Comparison of ENCODE assay signal across 10 mouse cellular contexts in the genomic region with DNA sequence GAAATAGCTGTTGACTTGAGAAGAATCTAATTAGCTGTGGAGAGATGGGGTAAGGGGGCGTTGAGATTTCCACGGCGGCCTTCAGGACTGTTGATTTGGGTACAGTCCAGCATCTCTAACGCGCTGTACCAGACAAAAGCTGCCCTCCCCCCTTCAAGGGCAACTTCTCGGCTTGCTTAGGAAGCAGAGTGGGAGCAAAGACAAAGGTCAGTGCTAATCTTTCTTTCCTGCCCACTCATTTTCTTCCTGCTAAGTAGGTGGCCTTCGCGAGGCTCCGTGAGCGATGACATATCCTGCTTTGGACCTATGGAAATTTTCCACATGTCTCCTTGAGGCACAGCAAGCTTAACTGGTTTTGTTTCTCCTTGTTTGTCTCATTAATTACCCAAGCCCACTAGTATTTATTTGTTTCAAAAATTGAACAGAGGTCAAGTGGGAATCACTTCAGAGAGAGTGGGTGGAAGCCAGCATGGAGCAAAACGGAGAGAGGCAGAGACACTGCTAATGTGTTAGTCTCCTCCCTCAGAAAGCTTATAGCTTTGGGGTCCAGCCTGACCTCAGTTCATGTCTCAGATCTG. TPM values are rescaled to one million over a fixed set of nuclear protein-coding genes. Genes with fewer than 3 reads are reported as not detected.
DNase-seq lines count a peak whose midpoint lies in the region; ATAC-seq and TF ChIP-seq lines count a peak whose summit lies in the region.
"Had no signal": no experiment of that assay in that cellular context is flagged by ENCODE, and none has a peak within 500 bp of the region (broad histone marks: within the 10 kb centered on the region; RNA-seq: fewer than 3 reads in every experiment).

No protein-coding gene starts in this region.

- ATAC-seq in kidney, embryonic 16.5 days (ENCODE audit: low FRiP score, low TSS enrichment) = peak; percentile 44
- no peak for ATAC-seq in embryonic facial prominence, embryonic 15.5 days (ENCODE audit: insufficient number of reproducible peaks, low FRiP score, low TSS enrichment, low read depth)
- ATAC-seq in hindbrain, postnatal 0 days = no peak

- H3K27me3 ChIP-seq in kidney, embryonic 16.5 days (ENCODE audit: insufficient read depth, low read length) = no peaks in the 10 kb centered on the region
- no peaks in the 10 kb centered on the region for H3K27me3 ChIP-seq in embryonic facial prominence, embryonic 15.5 days
- no peaks in the 10 kb centered on the region for H3K27me3 ChIP-seq in hindbrain, postnatal 0 days (ENCODE audit: insufficient read depth, low read length)
- H3K27me3 ChIP-seq: limb, embryonic 13.5 days had no signal

- H3K36me3 ChIP-seq in kidney, embryonic 16.5 days (ENCODE audit: insufficient read depth, low read length) = no peaks in the 10 kb centered on the region
- H3K36me3 ChIP-seq in embryonic facial prominence, embryonic 15.5 days = no peaks in the 10 kb centered on the region
- H3K36me3 ChIP-seq in hindbrain, postnatal 0 days (ENCODE audit: insufficient read depth, low read length) = no peaks in the 10 kb centered on the region
- H3K36me3 ChIP-seq: G1E; limb, embryonic 13.5 days had no signal

- H3K4me2 ChIP-seq in kidney, embryonic 16.5 days (replicated peaks; ENCODE audit: low read depth, low read length) = 0 out of 2 replicates have a peak overlapping the region, but pooled peaks have one; percentile 12
- no peak overlapping the region for H3K4me2 ChIP-seq in embryonic facial prominence, embryonic 15.5 days (replicated peaks)
- no peak overlapping the region for H3K4me2 ChIP-seq in hindbrain, postnatal 0 days (ENCODE audit: low read depth, low read length)
- H3K4me2 ChIP-seq: limb, embryonic 13.5 days had no signal

- no peak overlapping the region; the same call in 1 of the 2 replicates for H3K9ac ChIP-seq in kidney, embryonic 16.5 days (replicated peaks; ENCODE audit: low read length)
- H3K9ac ChIP-seq in embryonic facial prominence, embryonic 15.5 days = no peak overlapping the region
- H3K9ac ChIP-seq in hindbrain, postnatal 0 days (replicated peaks; ENCODE audit: low read length) = no peak overlapping the region
- H3K9ac ChIP-seq: limb, embryonic 13.5 days had no signal

- no peak for DNase-seq in kidney, adult 18-20 months
- peak; percentile 69 for DNase-seq in adrenal gland, postnatal 25 days
- DNase-seq in lung, postnatal 10 days = peak; percentile 58
- no peak for DNase-seq in spleen, adult 18-20 months
- no peak for DNase-seq in hindbrain, postnatal 0 days (ENCODE audit: low spot score)

- H3K9me3 ChIP-seq in kidney, embryonic 16.5 days (ENCODE audit: low read length) = no peaks in the 10 kb centered on the region
- no peaks in the 10 kb centered on the region for H3K9me3 ChIP-seq in embryonic facial prominence, embryonic 15.5 days (replicated peaks)
- no peaks in the 10 kb centered on the region for H3K9me3 ChIP-seq in hindbrain, postnatal 0 days (ENCODE audit: low read length)

- H3K4me1 ChIP-seq in kidney, embryonic 16.5 days (ENCODE audit: insufficient read depth, low read length) = peaks cover 33% of the 10 kb centered on the region
- peaks cover 6% of the 10 kb centered on the region; the same call in 1 of the 2 replicates for H3K4me1 ChIP-seq in embryonic facial prominence, embryonic 15.5 days
- H3K4me1 ChIP-seq in hindbrain, postnatal 0 days (ENCODE audit: insufficient read depth, low read length) = no peaks in the 10 kb centered on the region

- no peak overlapping the region for H3K4me3 ChIP-seq in kidney, embryonic 16.5 days (ENCODE audit: low read length)
- H3K4me3 ChIP-seq in embryonic facial prominence, embryonic 15.5 days (replicated peaks) = no peak overlapping the region
- H3K4me3 ChIP-seq in hindbrain, postnatal 0 days (ENCODE audit: low read length) = no peak overlapping the region
- H3K4me3 ChIP-seq: limb, embryonic 13.5 days; myocyte had no signal

- peak overlapping the region; percentile 92 for H3K27ac ChIP-seq in kidney, embryonic 16.5 days (ENCODE audit: low read length)
- 0 out of 2 replicates have a peak overlapping the region, but pooled peaks have one; percentile 17 for H3K27ac ChIP-seq in embryonic facial prominence, embryonic 15.5 days (replicated peaks)
- no peak overlapping the region for H3K27ac ChIP-seq in hindbrain, postnatal 0 days
- H3K27ac ChIP-seq: limb, embryonic 13.5 days had no signal

- WGBS in kidney, embryonic 16.5 days = 23% methylated on average over 11 of the region's 11 CpGs
- WGBS in embryonic facial prominence, embryonic 15.5 days = 65% methylated on average over 11 of the region's 11 CpGs
- 43% methylated on average over 11 of the region's 11 CpGs for WGBS in hindbrain, postnatal 0 days

- no peak for TF ChIP-seq CTCF in hindbrain, postnatal 0 days (IDR thresholded peaks at IDR 0.05; ENCODE audit: low read depth)

RNA-seq across cellular contexts. Expression of a gene that starts 25.2 kb away (rescaled TPM):
- 14.4 and 16.2 TPM in 2 replicates for polyA plus RNA-seq in kidney, embryonic 16.5 days (2015; fragmentation: Nextera tagmentation; extraction: Ambion mirVana)
- total RNA-seq in adrenal gland, postnatal 25 days (2021) = 137 and 174 TPM in 2 replicates
- 28.1 and 31.9 TPM in 2 replicates for polyA plus RNA-seq in embryonic facial prominence, embryonic 15.5 days (2015; fragmentation: Nextera tagmentation; extraction: Ambion mirVana)
- 1.2 and 1.6 TPM in 2 replicates for total RNA-seq in hindbrain, postnatal 0 days (2014; rRNA removed)
- polyA plus RNA-seq in hindbrain, postnatal 0 days (2015; fragmentation: Nextera tagmentation; extraction: Ambion mirVana) = 7.3 and 7.6 TPM in 2 replicates
- polyA plus RNA-seq: G1E had no signal

Comparison
In these comparisons a context has a peak if more than half of its experiments do, and no peak if none do; other contexts are left out.
1. DNase-seq: peak in adrenal gland, postnatal 25 days (single experiment) and lung, postnatal 10 days (single experiment); none in kidney, adult 18-20 months (single experiment), spleen, adult 18-20 months (0 of 2) and hindbrain, postnatal 0 days (single experiment).